Mouse (Mus musculus) forebrain, embryonic 14.5 days (tissue): ENCODE measurements at regions not wholly inside any gene's neighbourhood (a gene's known extent, or its start where the extent isn't known, plus 50 kb on each side); places are given as distances from the start of the nearest gene placed in this dataset.

Source experiments
- ATAC-seq: fragments of 200-750 bp; cut with Nextera tagmentation; 2 replicates; pipeline ENCODE4 v1.8.0; 2017; ENCODE audit warnings: mild to moderate bottlenecking, moderate library complexity
- DNase-seq: peaks from one replicate; pipeline ENCODE4 v3.0.0-alpha.2; 2015; ENCODE audit warnings: low spot score
- H3K27ac ChIP-seq: fragments of 300-500 bp; sonication (generic); 2 replicates; pipeline ENCODE4 v1.5.1; 2014; ENCODE audit warnings: low read depth, mild to moderate bottlenecking, control low read depth, low read length, moderate library complexity
- H3K27me3 ChIP-seq: fragments of 300-500 bp; sonication (generic); replicated peaks from 2 replicates; pipeline ENCODE4 v1.6.1; 2014; ENCODE audit warnings: low read length, control low read depth, mixed read lengths; ENCODE audit not compliant: control insufficient read depth, insufficient read depth
- H3K36me3 ChIP-seq: fragments of 300-500 bp; sonication (generic); 2 replicates; pipeline ENCODE4 v1.6.1; 2014; ENCODE audit warnings: low read length, control low read depth; ENCODE audit not compliant: control insufficient read depth, insufficient read depth
- H3K4me1 ChIP-seq: fragments of 300-500 bp; sonication (generic); 2 replicates; pipeline ENCODE4 v1.6.1; 2014; ENCODE audit warnings: antibody characterized with exemption, low read length, control low read depth; ENCODE audit not compliant: control insufficient read depth, insufficient read depth
- H3K4me2 ChIP-seq: fragments of 300-500 bp; sonication (generic); 2 replicates; pipeline ENCODE4 v1.6.1; 2014; ENCODE audit warnings: mild to moderate bottlenecking, control low read depth, low read length
- H3K4me3 ChIP-seq: fragments of 300-500 bp; sonication (generic); 2 replicates; pipeline ENCODE4 v1.5.1; 2014; ENCODE audit warnings: low read depth, low read length, control low read depth
- H3K9ac ChIP-seq: fragments of 300-500 bp; sonication (generic); 2 replicates; pipeline ENCODE4 v1.6.1; 2014; ENCODE audit warnings: mild to moderate bottlenecking, low read length, control low read depth, moderate library complexity
- H3K9me3 ChIP-seq: fragments of 300-500 bp; sonication (generic); replicated peaks from 2 replicates; pipeline ENCODE4 v1.6.1; 2016; ENCODE audit warnings: low read length, control low read depth, mixed read lengths; ENCODE audit not compliant: control insufficient read depth
- WGBS: fragments of 180-500 bp; shearing (Covaris S2); extraction: QIAGEN DNeasy Blood & Tissue Kit; methylation state at CpG from one replicate; pipeline ENCODE4 v1.1.7; 2014; 5-methylcytosine and 5-hydroxymethylcytosine counted together

GRCm38 (mm10) chr3:101194725-101195124, 84.6 kb upstream of the Ptgfrn start:
- Histone ChIP-seq H3K36me3 (no peaks in the 10 kb centered on the region), H3K4me3 (no peak overlapping the region), H3K27me3 (no peaks in the 10 kb centered on the region), H3K27ac (no peak overlapping the region), H3K9ac (no peak overlapping the region), H3K4me1 (peaks cover 4% of the 10 kb centered on the region; the same call in 1 of the 2 replicates), H3K4me2 (no peak overlapping the region), H3K9me3 (no peaks in the 10 kb centered on the region)
- DNase-seq (no peak), ATAC-seq (no peak)
- WGBS = 86% methylated on average over 5 of the region's 5 CpGs

- Histone ChIP-seq H3K9me3 (no peaks in the 10 kb centered on the region), H3K27ac (no peak overlapping the region), H3K4me1 (peaks cover 4% of the 10 kb centered on the region; the same call in 1 of the 2 replicates), H3K9ac (no peak overlapping the region), H3K4me2 (no peak overlapping the region), H3K27me3 (no peaks in the 10 kb centered on the region), H3K4me3 (no peak overlapping the region), H3K36me3 (no peaks in the 10 kb centered on the region)
- ATAC-seq = no peak
- WGBS = 60% methylated on average over 5 of the region's 5 CpGs
- peak; percentile 36 for DNase-seq
Observed at GRCm38 (mm10) chr3:101194319-101194718, 84.2 kb upstream of the Ptgfrn start.

GRCm38 (mm10) chr3:101191298-101191986, 81.4 kb upstream of the Ptgfrn start:
- no peaks in the 10 kb centered on the region for H3K27me3 ChIP-seq
- ATAC-seq (peak; percentile 48; the same call in 1 of the 2 replicates), DNase-seq (peak; percentile 69)
- 50% methylated on average over 7 of the region's 7 CpGs for WGBS
- no peaks in the 10 kb centered on the region for H3K36me3 ChIP-seq
- no peak overlapping the region for H3K9ac ChIP-seq
- H3K4me3 ChIP-seq = no peak overlapping the region
- no peak overlapping the region for H3K27ac ChIP-seq
- peaks cover 4% of the 10 kb centered on the region; the same call in 1 of the 2 replicates for H3K4me1 ChIP-seq
- H3K9me3 ChIP-seq = no peaks in the 10 kb centered on the region
- no peak overlapping the region for H3K4me2 ChIP-seq

- no peak for DNase-seq
- no peaks in the 10 kb centered on the region for H3K27me3 ChIP-seq
- no peak overlapping the region for H3K4me3 ChIP-seq
- peaks cover 9% of the 10 kb centered on the region; the same call in 1 of the 2 replicates for H3K9me3 ChIP-seq
- no peaks in the 10 kb centered on the region for H3K4me1 ChIP-seq
- H3K27ac ChIP-seq = no peak overlapping the region
- no peak for ATAC-seq
- WGBS = 93% methylated on average over 11 of the region's 11 CpGs
- no peak overlapping the region for H3K4me2 ChIP-seq
- H3K9ac ChIP-seq = no peak overlapping the region
- no peaks in the 10 kb centered on the region for H3K36me3 ChIP-seq
Observed at GRCm38 (mm10) chr3:101181958-101182357, 71.9 kb upstream of the Ptgfrn start.

- ATAC-seq (no peak), DNase-seq (no peak)
- 90% methylated on average over 6 of the region's 6 CpGs for WGBS
- Histone ChIP-seq H3K27ac (no peak overlapping the region), H3K9ac (no peak overlapping the region), H3K9me3 (peaks cover 6% of the 10 kb centered on the region; the same call in 1 of the 2 replicates), H3K27me3 (no peaks in the 10 kb centered on the region), H3K4me1 (no peaks in the 10 kb centered on the region), H3K4me2 (no peak overlapping the region), H3K4me3 (no peak overlapping the region), H3K36me3 (no peaks in the 10 kb centered on the region)
Observed at GRCm38 (mm10) chr3:101173954-101174353, 63.9 kb upstream of the Ptgfrn start.

GRCm38 (mm10) chr3:101170037-101171019, 60.2 kb upstream of the Ptgfrn start:
- H3K4me2 ChIP-seq = no peak overlapping the region
- H3K27me3 ChIP-seq = no peaks in the 10 kb centered on the region; the same call in 1 of the 2 replicates
- no peak for DNase-seq
- H3K4me1 ChIP-seq = no peaks in the 10 kb centered on the region
- H3K9ac ChIP-seq = no peak overlapping the region
- 94% methylated on average over 15 of the region's 15 CpGs for WGBS
- no peaks in the 10 kb centered on the region for H3K9me3 ChIP-seq
- H3K36me3 ChIP-seq = no peaks in the 10 kb centered on the region
- no peak overlapping the region for H3K4me3 ChIP-seq
- no peak for ATAC-seq
- no peak overlapping the region for H3K27ac ChIP-seq

GRCm38 (mm10) chr3:101167026-101167425, 56.9 kb upstream of the Ptgfrn start:
- Histone ChIP-seq H3K9ac (no peak overlapping the region), H3K27ac (no peak overlapping the region), H3K4me3 (no peak overlapping the region), H3K4me2 (no peak overlapping the region), H3K9me3 (no peaks in the 10 kb centered on the region), H3K36me3 (no peaks in the 10 kb centered on the region), H3K27me3 (no peaks in the 10 kb centered on the region; the same call in 1 of the 2 replicates), H3K4me1 (peaks cover 2% of the 10 kb centered on the region; the same call in 1 of the 2 replicates)
- ATAC-seq (no peak), DNase-seq (no peak)
- 96% methylated on average over 1 of the region's 1 CpGs for WGBS

GRCm38 (mm10) chr3:101166580-101166979, 56.5 kb upstream of the Ptgfrn start:
- 94% methylated on average over 7 of the region's 7 CpGs for WGBS
- H3K36me3 ChIP-seq = no peaks in the 10 kb centered on the region
- no peak overlapping the region for H3K4me2 ChIP-seq
- no peak overlapping the region for H3K4me3 ChIP-seq
- H3K9ac ChIP-seq = no peak overlapping the region
- ATAC-seq = no peak
- H3K4me1 ChIP-seq = peaks cover 5% of the 10 kb centered on the region
- no peak overlapping the region for H3K27ac ChIP-seq
- no peak for DNase-seq
- no peaks in the 10 kb centered on the region for H3K9me3 ChIP-seq
- no peaks in the 10 kb centered on the region; the same call in 1 of the 2 replicates for H3K27me3 ChIP-seq
